9 mouse cellular contexts compared by ENCODE assay signal in the genomic region with DNA sequence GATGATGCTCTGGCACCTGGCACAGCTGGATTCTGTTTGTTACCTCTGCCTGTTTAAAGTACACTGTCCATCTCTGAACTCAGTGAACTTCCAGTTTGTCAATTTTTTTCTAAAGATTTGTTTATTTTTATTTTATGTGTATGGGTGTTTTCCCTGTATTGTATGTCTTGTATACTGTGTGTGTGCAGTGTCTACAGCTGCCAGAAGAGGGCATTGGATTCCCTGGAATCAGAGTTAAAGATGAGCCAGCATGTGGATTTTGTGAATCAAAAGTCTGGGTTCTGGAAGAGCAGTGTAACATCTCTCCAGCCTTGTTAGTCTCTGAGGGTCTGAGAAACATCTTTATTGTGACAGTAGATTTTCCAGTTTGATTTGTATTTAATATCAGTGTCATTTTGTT. TPM values are rescaled to one million over a fixed set of nuclear protein-coding genes. Genes with fewer than 3 reads are reported as not detected.
DNase-seq lines count a peak whose midpoint lies in the region.
"Had no signal": no experiment of that assay in that cellular context is flagged by ENCODE, and none has a peak within 500 bp of the region (broad histone marks: within the 10 kb centered on the region; RNA-seq: fewer than 3 reads in every experiment).

No protein-coding gene starts in this region.

- DNase-seq in adrenal gland, postnatal 14 days = peak; percentile 34
- DNase-seq in adrenal gland, postnatal 25 days = no peak
- DNase-seq in layer of hippocampus, adult 11-12 months (ENCODE audit: low spot score) = peak; percentile 30
- DNase-seq in layer of hippocampus, adult 9-11 months = no peak
- peak; percentile 57 for DNase-seq in 416B (ENCODE audit: low read depth)
- DNase-seq in induced T-regulatory cell, adult 2 months (ENCODE audit: low read depth) = peak; percentile 36
- no peak for DNase-seq in spleen, postnatal 4 days (ENCODE audit: low spot score in 2 of 2)
- DNase-seq in ovary, postnatal 36 days (ENCODE audit: low spot score) = no peak

RNA-seq across cellular contexts. Expression of a gene that starts 24.4 kb away (rescaled TPM):
- 8.5 and 11.8 TPM in 2 replicates for total RNA-seq in adrenal gland, postnatal 14 days (2021)
- total RNA-seq in adrenal gland, postnatal 25 days (2021) = 19.3 and 26.4 TPM in 2 replicates

RNA-seq across cellular contexts. Expression of a gene that starts 30.8 kb away (rescaled TPM):
- total RNA-seq in adrenal gland, postnatal 14 days (2021) = 57.3 and 67.7 TPM in 2 replicates
- 56.6 and 81.6 TPM in 2 replicates for total RNA-seq in adrenal gland, postnatal 25 days (2021)

RNA-seq across cellular contexts. Expression of a gene that starts 31.7 kb away (rescaled TPM):
- total RNA-seq in adrenal gland, postnatal 14 days (2021) = 59.4 and 60.0 TPM in 2 replicates
- total RNA-seq in adrenal gland, postnatal 25 days (2021) = 57.7 and 73.7 TPM in 2 replicates

RNA-seq across cellular contexts. Expression of a gene that starts 33.4 kb away (rescaled TPM):
- total RNA-seq in adrenal gland, postnatal 14 days (2021) = not detected in 2 replicates
- not detected in 2 replicates for total RNA-seq in adrenal gland, postnatal 25 days (2021)
- total RNA-seq: hematopoietic stem cell, adult 5-6 weeks had no signal

RNA-seq across cellular contexts. Expression of a gene that starts 38.7 kb away (rescaled TPM):
- total RNA-seq in adrenal gland, postnatal 14 days (2021) = 68.8 and 77.5 TPM in 2 replicates
- 94.2 and 128 TPM in 2 replicates for total RNA-seq in adrenal gland, postnatal 25 days (2021)

Comparison
In these comparisons a context has a peak if more than half of its experiments do, and no peak if none do; other contexts are left out.
1. DNase-seq: peak in adrenal gland, postnatal 14 days (single experiment), layer of hippocampus, adult 11-12 months (single experiment), 416B (single experiment) and induced T-regulatory cell, adult 2 months (single experiment); none in adrenal gland, postnatal 25 days (single experiment), layer of hippocampus, adult 9-11 months (single experiment), spleen, postnatal 4 days (0 of 2) and ovary, postnatal 36 days (single experiment).